Mouse (Mus musculus) embryo, embryonic 10.5 days (tissue): ENCODE data around the gene Manba.

Experiments used
- DNase-seq: peaks from one replicate; pipeline ENCODE4 v3.0.0-alpha.2; 2015; ENCODE audit warnings: low spot score

Gene Manba

DNA sequence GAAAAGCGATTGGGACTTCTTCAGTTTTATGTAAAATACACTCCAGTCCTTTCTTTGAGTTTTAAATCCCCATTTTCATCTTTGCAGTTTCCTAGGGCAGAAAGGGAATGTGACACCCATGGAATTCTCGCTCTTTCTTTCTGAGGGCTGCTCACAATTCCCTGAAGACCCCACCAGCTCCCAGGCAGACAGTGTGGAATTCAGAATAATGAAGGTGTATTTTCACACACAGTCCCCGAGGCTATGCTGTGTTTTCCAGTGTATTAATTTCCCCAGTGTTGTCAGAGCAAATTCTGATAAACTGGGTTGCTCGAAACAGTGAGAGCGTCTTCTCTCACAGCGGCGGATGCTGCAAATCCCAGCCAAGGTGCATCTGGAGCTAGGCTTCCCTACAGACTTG, 44.3 kb downstream of the Manba start:
- no peak for DNase-seq

DNA sequence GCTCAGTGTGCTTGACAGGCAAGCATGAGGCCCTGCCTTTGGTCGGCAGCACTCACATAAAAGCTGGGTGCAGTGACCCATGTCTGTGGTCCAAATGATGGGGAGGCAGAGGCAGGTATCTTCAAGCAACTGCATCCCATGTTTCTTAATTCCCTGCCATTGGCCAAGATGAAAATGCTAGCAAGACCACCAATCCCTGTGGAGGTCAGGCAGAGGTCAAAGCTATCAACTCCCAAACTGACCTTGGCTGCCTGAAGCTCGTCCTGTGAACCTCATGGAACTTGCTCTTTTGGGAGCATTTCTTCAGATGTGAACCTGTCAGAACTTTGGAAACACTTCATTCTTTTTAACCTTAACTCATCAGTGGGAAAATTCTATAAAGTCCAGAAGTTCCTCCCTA, 46.4 kb downstream of the Manba start:
- no peak for DNase-seq

DNA sequence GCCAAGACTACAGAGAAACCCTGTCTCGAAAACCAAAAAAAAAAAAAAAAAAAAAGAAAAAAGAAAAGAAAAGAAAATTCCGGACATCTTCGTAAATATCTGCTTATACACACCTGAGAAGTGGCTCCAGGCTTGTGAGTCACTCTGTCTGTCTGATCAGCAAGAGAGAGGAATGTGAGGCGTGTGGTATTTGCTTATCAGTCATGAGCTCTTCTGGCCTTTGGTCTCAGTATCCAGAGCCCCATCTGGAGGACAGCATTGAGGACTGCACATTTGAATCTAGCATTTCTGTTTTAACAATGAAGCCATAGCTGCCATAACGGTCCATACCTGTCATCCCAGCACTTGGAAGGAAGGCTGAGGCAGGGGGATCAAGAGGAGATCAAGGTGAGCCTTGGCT, 48.7 kb downstream of the Manba start:
- no peak for DNase-seq

DNA sequence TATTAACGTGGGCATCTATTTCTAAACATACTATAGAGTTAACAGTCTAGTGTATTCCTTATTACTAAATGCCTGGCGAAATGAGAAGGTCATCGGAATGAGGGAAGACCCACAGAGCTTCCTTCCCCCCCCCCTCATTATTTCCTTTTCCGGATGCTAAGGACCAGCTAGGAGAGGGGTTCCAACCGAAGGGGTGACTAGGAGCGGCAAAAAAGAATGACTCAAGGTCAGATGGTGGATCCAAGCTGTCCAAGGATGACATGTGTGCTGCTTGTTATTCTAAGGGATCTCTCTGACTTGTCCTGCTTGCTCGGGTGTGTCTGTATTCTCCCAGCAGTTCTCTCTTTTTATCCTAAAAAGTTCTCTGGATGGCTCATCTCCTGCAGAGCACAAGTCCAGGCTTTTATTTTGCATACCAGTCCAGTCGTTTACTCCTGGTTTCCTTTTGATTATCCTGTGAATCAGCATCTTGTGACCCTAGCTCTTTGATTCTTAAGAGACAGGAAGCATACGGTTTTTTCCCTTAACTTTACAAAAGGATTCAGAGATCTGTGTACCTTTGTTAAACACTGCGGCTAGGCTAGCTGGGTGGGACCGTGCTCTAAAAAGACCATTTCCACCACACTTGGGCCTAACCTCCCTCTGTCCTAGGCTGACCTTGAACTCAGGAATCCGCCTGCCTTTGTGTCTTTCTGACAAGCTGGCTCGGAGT, 61.0 kb downstream of the Manba start:
- no peak for DNase-seq

DNA sequence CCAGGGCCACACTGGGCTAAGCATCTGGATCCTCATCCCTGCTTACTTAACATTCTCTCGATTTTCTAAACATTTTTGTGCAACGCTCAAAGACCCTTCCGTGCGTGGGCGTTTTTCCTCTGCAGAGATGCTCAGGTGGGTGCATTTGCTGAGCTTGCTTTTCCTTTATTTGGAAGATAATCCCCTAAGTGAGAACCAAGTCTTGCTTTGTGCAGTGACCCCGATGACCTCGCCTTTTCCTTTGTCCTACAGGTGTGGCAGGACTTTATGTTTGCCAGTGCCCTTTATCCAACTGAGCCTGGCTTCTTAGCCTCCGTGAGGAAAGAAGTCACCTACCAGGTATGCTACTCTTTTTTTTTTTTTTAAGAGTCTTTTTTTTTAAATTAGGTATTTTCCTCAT, 61.9 kb downstream of the Manba start:
- no peak for DNase-seq

DNA sequence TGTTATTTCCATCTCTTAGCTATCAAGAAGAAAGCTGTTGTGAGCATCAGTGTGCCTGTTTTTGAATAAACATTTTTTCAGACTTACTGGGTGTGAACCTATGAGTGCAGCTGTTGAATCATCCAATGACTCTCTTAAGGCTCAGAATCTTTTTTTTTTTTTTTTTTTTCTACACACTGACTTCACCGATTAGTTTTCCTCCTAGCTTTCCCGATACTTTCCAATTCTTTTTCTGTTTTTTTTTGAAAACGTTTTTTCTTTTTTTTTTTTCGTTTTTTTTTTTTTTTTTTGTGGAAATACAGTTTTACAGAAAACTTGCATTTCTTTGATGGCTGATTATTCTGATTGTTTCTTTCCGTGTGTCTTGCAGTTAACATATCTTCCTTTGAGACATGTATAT, 67.5 kb downstream of the Manba start:
- no peak for DNase-seq

DNA sequence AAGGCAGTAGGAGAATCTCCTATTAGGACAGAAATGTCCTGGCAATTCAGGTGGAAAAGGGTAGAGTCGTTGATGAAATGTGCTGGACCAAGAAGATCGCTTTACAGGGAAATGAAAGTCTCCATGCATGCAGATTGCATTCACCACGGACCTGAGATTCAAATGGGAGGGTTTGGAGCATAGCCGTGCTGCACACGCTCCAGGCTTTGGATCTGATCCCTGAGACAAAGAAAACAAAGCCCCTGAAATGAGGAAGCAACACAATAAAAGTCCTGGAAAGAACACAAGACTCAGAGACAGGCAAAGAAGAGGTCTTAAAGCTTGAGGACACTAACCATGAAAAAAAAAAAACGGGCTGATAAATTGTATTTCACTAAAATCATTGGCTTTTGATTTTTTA, 69.8 kb downstream of the Manba start:
- no peak for DNase-seq

DNA sequence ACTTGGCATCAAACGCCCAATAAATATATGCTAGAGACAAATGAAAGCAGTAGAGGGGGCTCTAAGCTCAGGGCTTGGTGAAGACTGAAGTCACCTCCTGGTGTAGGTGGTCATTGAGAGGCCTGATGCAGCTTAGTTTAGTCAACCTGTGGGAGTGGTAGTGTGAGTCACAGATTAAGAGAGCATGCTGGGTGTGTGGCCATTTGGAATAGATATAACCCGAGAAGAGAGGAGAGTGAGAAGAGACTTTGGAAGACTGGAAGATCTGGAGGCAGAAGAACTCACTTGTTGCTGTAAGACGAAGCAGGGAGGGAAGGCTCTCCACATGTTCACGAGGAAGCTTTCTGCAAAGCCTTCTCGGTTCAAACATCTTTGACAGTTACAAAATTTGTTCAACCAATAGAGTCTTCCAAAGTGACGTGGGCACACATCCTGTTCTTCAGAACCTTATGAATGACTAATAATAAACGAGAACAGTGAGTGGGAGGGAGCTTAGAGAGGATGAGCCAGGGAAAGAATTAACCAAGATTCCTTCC, 70.7 kb downstream of the Manba start:
- no peak for DNase-seq

DNA sequence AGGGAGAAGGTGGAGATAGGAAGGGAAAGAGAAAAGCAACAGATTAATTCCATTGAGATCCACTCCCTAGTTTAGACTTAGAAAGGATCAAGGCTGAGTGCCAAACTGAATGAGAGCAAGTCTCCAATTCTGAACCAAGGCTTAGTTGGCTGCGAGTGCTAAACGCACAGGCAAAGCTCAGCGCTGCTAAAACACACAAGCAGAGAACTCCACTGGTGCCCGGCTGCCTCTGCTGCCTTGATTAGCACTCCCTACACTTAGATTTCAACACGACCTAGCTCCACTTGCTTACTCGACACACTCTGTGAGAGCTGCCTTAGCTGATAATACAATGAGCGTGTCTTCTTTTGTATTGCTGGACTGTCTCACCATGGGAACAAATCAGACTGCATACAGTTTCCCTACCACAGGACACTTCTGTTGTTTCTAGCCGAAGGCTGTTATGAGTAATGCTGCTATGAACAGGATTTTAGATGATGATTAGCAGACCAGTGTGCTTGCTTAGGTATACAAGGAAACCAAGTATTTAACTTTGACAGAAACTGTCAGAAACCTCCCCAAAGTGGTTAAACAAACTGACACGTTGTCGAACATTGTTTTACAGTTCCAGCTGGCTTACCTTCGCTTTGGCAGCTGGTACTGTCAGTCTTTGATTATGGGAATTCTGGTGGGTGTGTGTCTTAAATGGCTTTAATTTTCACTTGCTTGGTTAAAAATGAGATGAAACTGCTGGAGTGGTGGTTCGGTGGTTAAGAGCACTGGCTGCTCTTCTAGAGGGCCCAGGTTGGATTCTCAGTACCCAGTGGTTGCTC, 71.6 kb downstream of the Manba start:
- no peak for DNase-seq

DNA sequence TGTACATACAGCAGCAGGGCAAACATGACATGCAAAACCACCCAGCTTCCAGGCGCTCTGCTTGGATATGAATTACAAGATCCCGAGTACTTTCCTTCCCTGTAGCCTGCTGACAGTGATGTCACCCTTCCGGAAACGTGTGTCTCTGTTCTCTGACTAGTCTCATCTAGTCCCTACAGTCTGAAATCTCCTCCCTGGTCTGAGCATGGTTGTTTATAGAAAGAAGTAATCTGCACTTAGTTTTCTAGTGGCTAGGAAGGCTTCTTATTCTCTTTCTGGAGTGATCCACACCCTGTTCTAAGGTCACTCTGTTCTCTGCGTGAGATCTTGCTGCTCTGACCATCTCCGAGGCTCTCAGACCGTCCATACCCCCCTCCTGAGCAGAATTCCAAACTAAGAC, 76.6 kb downstream of the Manba start:
- DNase-seq: no peak

DNA sequence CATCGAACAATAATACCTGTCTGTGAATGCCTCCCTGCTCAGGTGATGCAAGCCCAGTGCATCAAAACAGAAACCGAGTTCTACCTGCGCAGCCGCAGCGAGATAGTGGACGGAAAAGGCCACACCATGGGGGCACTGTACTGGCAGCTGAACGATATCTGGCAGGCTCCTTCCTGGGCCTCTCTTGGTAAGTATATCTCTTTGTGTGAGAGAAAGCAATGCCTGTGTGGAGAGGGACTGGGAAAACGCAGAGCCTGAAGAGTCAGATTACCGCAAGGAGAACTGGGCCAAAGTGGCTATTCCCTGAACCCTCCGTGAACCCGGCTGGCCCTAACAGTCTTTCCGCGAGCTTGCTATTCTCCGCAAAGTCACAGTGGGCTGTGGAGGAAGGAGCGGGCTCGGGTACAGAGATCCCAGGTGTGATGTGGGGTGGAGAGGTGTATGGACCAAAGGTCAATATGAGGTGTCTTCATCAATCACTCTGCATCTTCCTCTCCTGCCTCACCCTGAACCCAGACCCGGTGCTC, 77.8 kb downstream of the Manba start:
- no peak for DNase-seq

DNA sequence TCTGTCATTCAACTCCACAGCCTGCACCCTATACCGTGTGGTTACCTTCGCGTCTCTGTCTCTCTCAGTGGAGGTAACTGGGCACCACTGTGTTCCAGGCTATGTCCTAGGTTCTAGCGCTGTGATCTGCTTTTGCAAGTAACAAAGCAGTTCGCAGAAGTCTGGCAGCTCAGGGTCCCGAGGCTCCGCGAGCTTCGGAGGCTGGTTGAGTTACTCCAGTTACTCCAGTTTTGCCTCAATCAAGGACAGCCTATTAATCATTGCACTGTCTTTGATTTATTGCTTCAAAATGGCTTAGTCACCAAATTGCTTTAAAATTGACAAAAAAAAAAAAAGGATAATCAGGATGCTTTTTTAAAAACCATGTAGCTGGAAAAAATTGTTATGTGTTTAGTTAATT, 79.3 kb downstream of the Manba start:
- DNase-seq: no peak

DNA sequence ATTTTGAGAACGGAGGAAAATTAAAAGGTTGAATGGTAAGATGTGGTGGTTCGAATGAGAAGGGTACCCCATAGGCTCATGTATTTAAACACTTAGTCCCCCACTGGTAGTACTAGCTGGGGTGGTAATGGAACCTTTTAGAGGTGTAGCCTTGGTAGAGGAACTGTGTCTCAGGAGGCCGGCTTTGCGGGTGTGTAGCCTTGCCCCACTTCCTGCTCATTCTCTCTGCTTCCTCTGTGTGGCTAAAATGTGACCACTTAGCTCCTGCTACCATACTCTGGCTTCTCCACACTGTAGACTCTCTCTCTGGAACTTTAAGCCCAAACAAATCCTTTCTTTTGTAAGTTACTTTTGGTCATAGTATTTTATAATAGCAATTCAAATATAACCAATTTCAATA, 79.9 kb downstream of the Manba start:
- DNase-seq: no peak

DNA sequence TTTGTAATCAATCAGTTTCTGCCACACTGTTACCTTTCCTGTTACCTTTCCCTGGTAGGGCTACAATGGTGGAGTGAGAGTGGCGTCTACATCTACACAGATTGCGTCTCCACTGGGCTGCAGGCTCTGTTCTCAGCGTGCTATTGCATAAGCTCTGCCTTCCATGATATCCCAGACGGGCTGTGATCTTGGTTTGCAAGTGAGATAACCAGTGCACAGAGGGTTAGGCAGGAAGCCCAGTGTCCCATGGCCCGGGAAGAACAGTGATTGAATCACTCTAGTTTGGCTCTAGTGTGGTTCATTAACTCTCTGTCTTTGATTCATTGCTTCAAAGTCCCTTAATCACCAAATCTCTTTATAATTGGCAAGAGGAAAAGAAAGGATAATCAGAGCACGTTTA, 82.5 kb downstream of the Manba start:
- no peak for DNase-seq

DNA sequence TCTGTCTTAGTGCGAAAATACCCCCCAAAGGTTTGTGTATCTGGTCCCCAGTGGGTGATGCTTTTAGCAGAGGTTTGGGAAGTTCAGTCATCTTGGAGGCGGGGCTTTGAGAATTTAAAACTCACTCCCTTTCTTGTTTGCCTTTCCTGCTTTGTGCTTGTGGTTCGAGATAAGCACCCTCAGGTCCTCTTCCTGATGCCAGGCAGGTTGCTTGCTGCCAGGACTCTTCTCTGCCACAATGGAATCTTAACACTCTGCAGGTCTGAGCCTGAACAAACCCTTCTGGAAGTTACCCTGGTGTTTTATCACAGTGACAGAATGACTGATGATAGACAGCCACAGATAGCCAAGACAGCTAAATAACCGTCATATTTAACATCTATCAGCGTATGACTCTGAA, 83.2 kb downstream of the Manba start:
- no peak for DNase-seq

DNA sequence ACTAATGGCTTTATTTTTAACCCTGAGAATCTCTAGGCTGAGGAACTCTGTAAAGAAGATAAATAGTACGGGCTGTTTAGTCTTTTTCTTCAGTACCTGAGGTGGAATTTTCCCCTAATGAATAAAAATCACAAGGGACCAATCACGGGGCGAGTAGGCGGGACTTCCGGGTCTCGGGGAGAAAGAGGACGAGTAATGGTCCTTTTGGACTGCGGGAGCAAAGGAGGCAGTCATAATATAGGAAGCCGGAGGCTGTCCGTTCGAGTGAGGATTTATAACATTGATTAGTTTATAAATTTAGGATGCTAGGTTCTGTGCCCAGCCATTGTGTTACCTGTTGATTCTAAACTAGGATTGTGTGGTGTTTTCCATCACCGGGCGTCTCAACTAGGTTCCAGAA, 86.1 kb downstream of the Manba start:
- DNase-seq: peak; percentile 15

DNA sequence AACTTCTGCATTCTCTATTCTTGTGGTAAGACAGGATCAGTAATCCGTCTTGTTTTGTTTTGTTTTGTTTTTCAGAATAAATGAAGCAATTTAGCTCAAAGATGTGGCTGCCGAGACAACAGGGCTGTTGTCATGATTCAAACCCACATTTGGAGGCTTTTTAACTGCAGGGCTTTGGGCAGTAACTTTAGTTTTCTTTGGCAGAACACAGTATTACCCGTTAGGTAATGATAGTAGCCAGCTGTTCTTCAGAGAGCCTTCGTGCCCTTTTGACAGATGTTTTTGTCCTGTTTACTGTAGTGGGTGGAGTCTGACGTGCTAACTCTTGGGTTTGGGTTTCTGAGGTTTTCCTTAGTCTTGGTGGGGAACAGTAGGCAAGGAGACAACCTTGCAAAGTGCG, 87.6 kb downstream of the Manba start:
- no peak for DNase-seq

DNA sequence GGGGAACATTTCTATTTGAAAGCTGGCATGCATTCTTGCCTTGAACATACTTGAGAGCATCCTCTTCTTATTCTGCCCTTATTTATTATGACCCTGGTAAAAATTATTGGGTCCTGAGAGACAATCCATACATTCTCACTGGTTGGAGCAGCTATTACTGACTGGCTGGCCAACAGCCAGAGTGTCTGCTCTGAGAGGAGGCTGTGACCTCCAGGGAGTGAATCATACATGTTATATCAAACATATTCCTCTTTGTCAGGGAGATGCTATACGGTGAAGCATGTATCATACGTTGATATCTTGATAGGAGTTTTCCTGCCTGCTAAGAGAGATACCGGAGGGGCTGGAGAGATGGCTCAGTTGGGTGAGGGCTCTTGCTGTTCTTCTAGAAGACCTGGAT, 89.7 kb downstream of the Manba start:
- no peak for DNase-seq

DNA sequence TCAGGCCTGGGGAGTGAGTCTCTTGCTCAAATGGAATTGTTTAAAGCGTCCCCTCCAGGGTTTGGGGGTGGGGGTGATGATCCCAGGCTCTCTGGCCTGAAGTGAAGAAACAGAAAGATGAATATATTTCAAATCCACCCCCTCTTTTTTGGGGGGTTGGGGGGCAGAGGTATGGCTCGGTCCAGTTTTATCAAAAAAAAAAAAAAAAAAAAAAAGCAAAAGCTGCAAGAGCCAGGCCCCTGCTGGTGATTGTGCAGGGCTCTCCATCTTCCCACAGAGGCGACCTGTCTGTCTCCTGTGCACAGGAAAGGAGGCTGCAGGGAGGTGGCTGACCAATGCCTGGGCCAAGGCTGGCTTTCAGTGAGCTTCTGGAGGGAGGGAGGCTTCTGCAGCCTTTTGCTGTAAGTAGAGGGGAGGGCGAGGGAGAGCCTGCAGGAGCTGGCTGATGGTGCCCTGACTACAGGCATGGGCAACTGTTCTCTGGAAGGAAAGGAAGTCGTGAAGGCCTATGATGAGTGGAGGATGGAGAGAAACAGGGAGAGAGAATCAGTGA, 93.3 kb downstream of the Manba start:
- DNase-seq: no peak

DNA sequence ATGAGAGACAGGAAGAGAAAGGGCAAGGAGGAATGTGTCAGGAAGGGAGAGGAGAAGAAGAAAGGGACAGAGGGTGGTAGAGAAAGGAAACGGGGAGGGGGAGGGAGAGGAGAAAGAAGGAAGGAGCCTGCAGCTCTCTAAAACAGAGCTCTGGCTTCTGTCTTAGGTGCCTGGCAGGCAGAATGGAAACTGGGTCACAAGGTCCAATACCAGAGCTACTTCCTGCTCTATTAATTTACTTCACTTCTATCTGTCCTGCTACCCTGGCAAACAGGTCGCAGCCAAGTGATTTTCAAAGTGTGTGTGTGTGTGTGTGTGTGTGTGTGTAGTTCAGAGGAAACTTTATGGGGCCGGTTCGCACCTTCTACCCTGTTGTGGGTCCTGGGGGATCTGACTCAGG, 93.8 kb downstream of the Manba start:
- DNase-seq: peak; percentile 18

DNA sequence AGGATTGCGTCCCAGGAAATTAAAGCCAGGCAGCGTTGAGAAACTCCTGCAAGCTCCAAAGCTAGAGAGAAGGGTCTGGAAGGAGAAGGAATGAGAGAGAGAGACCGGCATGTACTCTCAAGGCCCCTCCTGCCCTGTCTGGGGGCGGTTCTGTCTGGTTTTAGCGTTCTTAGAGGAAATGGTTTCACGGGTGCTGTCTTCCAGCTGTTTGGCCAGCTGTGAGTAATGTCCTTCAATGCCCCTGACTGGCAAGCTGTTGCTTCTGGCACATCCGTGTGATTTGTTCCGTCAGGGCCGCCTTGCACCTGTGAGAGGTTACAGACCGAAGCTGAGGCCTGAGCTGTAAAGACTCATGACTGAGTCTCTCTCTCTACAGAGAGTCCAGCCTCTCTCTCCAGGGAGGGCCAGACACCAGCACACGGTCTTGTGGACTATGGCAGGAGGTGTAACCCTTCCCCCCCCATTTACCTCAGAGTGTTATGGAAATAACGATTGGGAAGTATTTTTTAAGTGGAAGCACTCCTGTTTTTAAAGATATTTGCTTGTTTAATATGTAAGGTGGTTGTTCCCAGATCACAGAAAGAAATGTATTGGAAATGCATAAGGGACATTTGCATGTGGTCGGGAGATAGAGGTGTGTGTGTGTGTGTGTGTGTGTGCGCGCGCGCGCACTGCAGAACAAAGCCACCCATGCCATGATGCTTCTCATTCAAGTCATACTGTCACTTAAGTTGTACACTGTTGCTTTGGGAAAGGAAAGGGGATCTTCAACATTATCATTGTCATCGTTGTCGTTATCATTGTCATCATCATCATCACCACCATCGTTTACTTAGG, 95.2 kb downstream of the Manba start:
- peak; percentile 14 for DNase-seq

DNA sequence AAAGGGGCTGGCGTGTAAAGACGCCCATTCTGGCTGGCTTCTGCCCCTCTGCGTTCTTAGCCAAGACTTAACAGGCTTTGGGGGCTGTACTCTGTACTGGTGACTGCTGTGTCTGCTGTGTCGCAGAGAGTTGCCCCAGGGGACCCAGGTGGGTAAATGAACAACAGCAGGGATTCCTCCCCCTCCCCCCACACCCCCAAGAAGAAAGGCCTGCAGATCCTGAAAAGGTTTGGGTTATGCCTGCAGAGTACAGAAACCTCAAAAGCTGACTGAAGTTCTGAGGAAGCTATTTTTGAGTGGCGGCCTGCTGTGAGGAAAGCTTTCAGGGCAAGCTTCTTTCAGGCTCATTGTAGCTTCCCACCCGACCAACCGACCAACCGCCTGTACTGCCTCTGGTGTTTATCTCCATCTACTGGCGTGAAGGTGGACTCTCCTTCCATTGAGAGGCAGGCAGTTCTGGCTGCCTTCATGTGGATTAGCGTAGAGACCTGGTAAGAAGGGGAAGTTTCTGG, 96.3 kb downstream of the Manba start:
- peak; percentile 74 for DNase-seq
